Mouse (Mus musculus) forebrain, postnatal 0 days (tissue): ENCODE results near the gene Rbm4. TPM values are rescaled to one million over a fixed set of nuclear protein-coding genes. Genes with fewer than 3 reads are reported as not detected.
"Not testable (repeated sequence)": the region's sequence is repeated elsewhere in the genome, so short reads cannot be mapped to it uniquely, and the experiment has no call there.

Experiments
- ATAC-seq: fragments of 200-750 bp; cut with Nextera tagmentation; 2 replicates; pipeline ENCODE4 v1.8.0; 2017; ENCODE audit warnings: mild to moderate bottlenecking, moderate library complexity
- DNase-seq: peaks from one replicate; pipeline ENCODE4 v3.0.0-alpha.2; 2015
- H3K27ac ChIP-seq: fragments of 300-500 bp; sonication (generic); 2 replicates; pipeline ENCODE4 v1.5.1; 2014; ENCODE audit warnings: low read depth, mild to moderate bottlenecking, antibody characterized with exemption, low read length, moderate library complexity, mixed read lengths
- H3K27me3 ChIP-seq: fragments of 300-500 bp; sonication (generic); 2 replicates; pipeline ENCODE4 v1.6.1; 2014; ENCODE audit warnings: mild to moderate bottlenecking, low read length, mixed read lengths; ENCODE audit not compliant: insufficient read depth
- H3K36me3 ChIP-seq: fragments of 300-500 bp; sonication (generic); 2 replicates; pipeline ENCODE4 v1.6.1; 2014; ENCODE audit warnings: mild to moderate bottlenecking, moderate library complexity; ENCODE audit not compliant: insufficient read depth
- H3K4me1 ChIP-seq: fragments of 300-500 bp; sonication (generic); 2 replicates; pipeline ENCODE4 v1.6.1; 2014; ENCODE audit warnings: antibody characterized with exemption; ENCODE audit not compliant: insufficient read depth
- H3K4me2 ChIP-seq: fragments of 300-500 bp; sonication (generic); 2 replicates; pipeline ENCODE4 v1.6.1; 2014; ENCODE audit warnings: low read depth, mild to moderate bottlenecking, moderate library complexity
- H3K4me3 ChIP-seq: fragments of 300-500 bp; sonication (generic); 2 replicates; pipeline ENCODE4 v1.5.1; 2014; ENCODE audit warnings: low read depth, low read length, mixed read lengths
- H3K9ac ChIP-seq: fragments of 300-500 bp; sonication (generic); 2 replicates; pipeline ENCODE4 v1.6.1; 2014; ENCODE audit warnings: mild to moderate bottlenecking
- H3K9me3 ChIP-seq: fragments of 300-500 bp; sonication (generic); 2 replicates; pipeline ENCODE4 v1.6.1; 2016; ENCODE audit warnings: low read length
- CTCF ChIP-seq: sonication (generic); IDR thresholded peaks from 2 replicates; pipeline ENCODE4 v1.5.1; 2016; ENCODE audit warnings: antibody characterized with exemption, control low read depth, low read depth
- WGBS: fragments of 180-500 bp; shearing (Covaris S2); extraction: QIAGEN DNeasy Blood & Tissue Kit; methylation state at CpG from one replicate; pipeline ENCODE4 v1.1.7; 2014; 5-methylcytosine and 5-hydroxymethylcytosine counted together
- polyA plus RNA-seq: library from polyadenylated mRNA; unstranded; fragments of >200 nt; fragmentation: Nextera tagmentation; extraction: Ambion mirVana; gene quantifications from 2 replicates; pipeline ENCODE4 v1.2.1, GENCODE M21; 2015
- total RNA-seq: library from RNA; depleted of rRNA; stranded (reverse); fragments of >200 nt; gene quantifications from 2 replicates; pipeline ENCODE4 v1.2.3, GENCODE M21; 2014

Rbm4 gene
- total and polyA plus RNA-seq, 2 experiments from 2014 or later = 45.0 to 106 TPM

- Histone ChIP-seq H3K4me3 (no peak overlapping the region), H3K9ac (no peak overlapping the region; the same call in 1 of the 2 replicates), H3K4me1 (no peaks in the 10 kb centered on the region), H3K9me3 (no peaks in the 10 kb centered on the region), H3K27me3 (no peaks in the 10 kb centered on the region), H3K4me2 (no peak overlapping the region), H3K27ac (no peak overlapping the region), H3K36me3 (peaks cover 50% of the 10 kb centered on the region)
- WGBS = 89% methylated on average over 3 of the region's 3 CpGs
- TF ChIP-seq CTCF = no peak
- ATAC-seq (no peak), DNase-seq (no peak)
Observed at GRCm38 (mm10) chr19:4772785-4773184, 20.9 kb downstream of the Rbm4 start.

GRCm38 (mm10) chr19:4767507-4768148 is 26.1 kb downstream of the Rbm4 start:
- TF ChIP-seq CTCF = no peak
- no peak overlapping the region for H3K9ac ChIP-seq
- H3K4me2 ChIP-seq = no peak overlapping the region
- no peaks in the 10 kb centered on the region for H3K9me3 ChIP-seq
- no peak overlapping the region for H3K4me3 ChIP-seq
- H3K36me3 ChIP-seq = peaks cover 41% of the 10 kb centered on the region
- H3K27me3 ChIP-seq = no peaks in the 10 kb centered on the region
- H3K27ac ChIP-seq = no peak overlapping the region
- no peaks in the 10 kb centered on the region for H3K4me1 ChIP-seq
- ATAC-seq (no peak), DNase-seq (no peak)
- 91% methylated on average over 12 of the region's 12 CpGs for WGBS

GRCm38 (mm10) chr19:4762876-4763275 is 30.8 kb downstream of the Rbm4 start:
- no peak for DNase-seq
- Histone ChIP-seq H3K4me3 (no peak overlapping the region), H3K9me3 (no peaks in the 10 kb centered on the region), H3K4me2 (no peak overlapping the region), H3K4me1 (peaks cover 10% of the 10 kb centered on the region), H3K27me3 (no peaks in the 10 kb centered on the region), H3K27ac (no peak overlapping the region), H3K36me3 (peaks cover 28% of the 10 kb centered on the region), H3K9ac (no peak overlapping the region)
- WGBS = 53% methylated on average over 1 of the region's 1 CpGs
- no peak for TF ChIP-seq CTCF
- no peak for ATAC-seq

- not testable (repeated sequence) for H3K27me3 ChIP-seq
Observed at GRCm38 (mm10) chr19:4760544-4760943, 33.2 kb downstream of the Rbm4 start.

GRCm38 (mm10) chr19:4756921-4757320 is 36.8 kb downstream of the Rbm4 start:
- H3K27me3 ChIP-seq = no peaks in the 10 kb centered on the region
- ATAC-seq (no peak), DNase-seq (no peak)
- no peaks in the 10 kb centered on the region for H3K9me3 ChIP-seq
- peak overlapping the region; percentile 90 for H3K4me3 ChIP-seq
- H3K4me2 ChIP-seq = peak overlapping the region; percentile 73
- H3K4me1 ChIP-seq = peaks cover 14% of the 10 kb centered on the region
- TF ChIP-seq CTCF = no peak
- peak overlapping the region; percentile 96 for H3K27ac ChIP-seq
- 1% methylated on average over 9 of the region's 9 CpGs for WGBS
- peaks cover 17% of the 10 kb centered on the region for H3K36me3 ChIP-seq
- H3K9ac ChIP-seq = peak overlapping the region; percentile 85

More at GRCm38 (mm10) chr19:4760544-4760943, 33.2 kb downstream of the Rbm4 start:
- Histone ChIP-seq H3K4me1 (peaks cover 14% of the 10 kb centered on the region), H3K36me3 (peaks cover 26% of the 10 kb centered on the region)
- WGBS = 88% methylated on average over 8 of the region's 8 CpGs
- not testable (repeated sequence) for ATAC-seq, H3K4me2 ChIP-seq, H3K27ac ChIP-seq, DNase-seq, H3K4me3 ChIP-seq, H3K9ac ChIP-seq, H3K9me3 ChIP-seq

DNA sequence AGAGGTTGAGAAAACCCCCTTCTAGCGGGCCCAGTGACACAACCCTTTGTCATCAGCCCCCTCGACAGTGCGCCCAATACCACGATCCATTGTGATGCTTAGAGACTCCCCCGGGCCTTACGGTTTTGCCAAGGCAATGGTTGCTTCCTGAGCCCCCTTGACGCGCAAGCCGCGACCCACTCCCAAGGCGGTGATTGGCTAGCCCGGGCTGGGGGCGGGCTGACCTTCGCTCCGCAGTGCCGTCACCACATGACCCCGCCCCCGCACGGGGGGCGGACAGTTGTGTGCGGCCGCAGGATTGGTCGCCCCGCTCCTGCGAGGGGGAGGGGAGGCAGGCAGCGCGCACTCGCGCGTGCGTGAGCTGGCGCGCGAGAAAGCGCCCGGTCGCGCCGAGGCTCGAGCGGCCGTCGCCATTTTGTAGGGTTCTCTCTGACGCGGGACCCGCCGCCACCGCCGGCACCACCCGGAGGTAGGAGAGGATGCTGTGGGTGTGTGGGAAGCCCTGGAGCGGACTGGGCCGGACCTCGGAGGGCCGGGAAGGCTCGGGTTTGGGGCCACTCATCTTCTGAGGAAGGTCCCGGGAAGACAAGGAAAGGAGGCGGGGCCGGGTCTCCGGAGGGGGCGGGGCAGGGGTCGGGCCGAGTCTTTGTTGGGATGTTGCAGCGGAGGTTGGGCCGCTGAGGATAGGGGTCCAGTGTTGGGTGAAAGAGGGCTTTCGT is 37.3 kb downstream of the Rbm4 start, which contains the start of gene Rbm4b:
TSS of gene Rbm4b (plus strand) at position 305 of the 719 bp plus-strand sequence.
- Histone ChIP-seq H3K4me3 (peak within 1 kb of the TSS; percentile 90), H3K4me2 (peak within 1 kb of the TSS; percentile 73), H3K36me3 (peaks cover 19% of the 10 kb centered on the region), H3K27ac (peak within 1 kb of the TSS; percentile 96), H3K9me3 (no peaks in the 10 kb centered on the region), H3K9ac (peak within 1 kb of the TSS; percentile 85), H3K4me1 (peaks cover 14% of the 10 kb centered on the region), H3K27me3 (no peaks in the 10 kb centered on the region)
- ATAC-seq (peak; percentile 94), DNase-seq (peak; percentile 99)
- 3% methylated on average over 65 of the region's 65 CpGs for whole genome bisulfite sequencing
- TF ChIP-seq CTCF = 0 out of 2 replicates have a peak, but pooled peaks have one; percentile 12
